Mouse (Mus musculus): ENCODE results near the gene Phgr1. TPM values are rescaled to one million over a fixed set of nuclear protein-coding genes. Genes with fewer than 3 reads are reported as not detected.

The Phgr1 gene
- polyA plus RNA-seq, 1 experiment from 2014 or later: not detected

- Histone ChIP-seq H3K9me3 (replicated peaks; ENCODE audit: control insufficient read depth, low read length) (no peaks in the 10 kb centered on the region), H3K27ac (ENCODE audit: low read depth, low read length) (no peak overlapping the region), H3K4me1 (ENCODE audit: control insufficient read depth, insufficient read depth, low read length) (peaks cover 25% of the 10 kb centered on the region), H3K36me3 (ENCODE audit: control insufficient read depth, insufficient read depth, low read length) (no peaks in the 10 kb centered on the region), H3K27me3 (ENCODE audit: control insufficient read depth, insufficient read depth, low read length) (peaks cover 20% of the 10 kb centered on the region), H3K4me2 (no peak overlapping the region), H3K9ac (ENCODE audit: low read depth, low read length) (no peak overlapping the region), H3K4me3 (ENCODE audit: low read depth, low read length) (no peak overlapping the region)
- no peak; the same call in 1 of the 2 replicates for ATAC-seq (replicated peaks; ENCODE audit: insufficient number of reproducible peaks, low FRiP score, low TSS enrichment)
- WGBS (ENCODE audit: insufficient replicate concordance): 7% methylated on average over 3 of the region's 3 CpGs
These were observed 42.0 kb upstream of the Phgr1 start for GRCm38 (mm10) chr2:118730622-118730915.

GRCm38 (mm10) chr2:118731981-118732380 is 40.6 kb upstream of the Phgr1 start:
- 77% methylated on average over 5 of the region's 5 CpGs for WGBS (ENCODE audit: insufficient replicate concordance)
- peaks cover 16% of the 10 kb centered on the region; the same call in 1 of the 2 replicates for H3K27me3 ChIP-seq (ENCODE audit: control insufficient read depth, insufficient read depth, low read length)
- H3K27ac ChIP-seq (ENCODE audit: low read depth, low read length): no peak overlapping the region
- peaks cover 25% of the 10 kb centered on the region for H3K4me1 ChIP-seq (ENCODE audit: control insufficient read depth, insufficient read depth, low read length)
- H3K36me3 ChIP-seq (ENCODE audit: control insufficient read depth, insufficient read depth, low read length): no peaks in the 10 kb centered on the region
- no peak overlapping the region for H3K9ac ChIP-seq (ENCODE audit: low read depth, low read length)
- no peak for ATAC-seq (replicated peaks; ENCODE audit: insufficient number of reproducible peaks, low FRiP score, low TSS enrichment)
- H3K4me3 ChIP-seq (ENCODE audit: low read depth, low read length): no peak overlapping the region
- no peaks in the 10 kb centered on the region for H3K9me3 ChIP-seq (replicated peaks; ENCODE audit: control insufficient read depth, low read length)
- no peak overlapping the region for H3K4me2 ChIP-seq

- H3K9me3 ChIP-seq (replicated peaks; ENCODE audit: control insufficient read depth, low read length): no peaks in the 10 kb centered on the region
- WGBS (ENCODE audit: insufficient replicate concordance): 64% methylated on average over 5 of the region's 5 CpGs
- no peak overlapping the region for H3K9ac ChIP-seq (ENCODE audit: low read depth, low read length)
- no peak overlapping the region for H3K4me3 ChIP-seq (ENCODE audit: low read depth, low read length)
- ATAC-seq (replicated peaks; ENCODE audit: insufficient number of reproducible peaks, low FRiP score, low TSS enrichment): no peak
- peaks cover 16% of the 10 kb centered on the region; the same call in 1 of the 2 replicates for H3K27me3 ChIP-seq (ENCODE audit: control insufficient read depth, insufficient read depth, low read length)
- H3K27ac ChIP-seq (ENCODE audit: low read depth, low read length): no peak overlapping the region
- no peaks in the 10 kb centered on the region for H3K36me3 ChIP-seq (ENCODE audit: control insufficient read depth, insufficient read depth, low read length)
- H3K4me1 ChIP-seq (ENCODE audit: control insufficient read depth, insufficient read depth, low read length): peaks cover 16% of the 10 kb centered on the region
- H3K4me2 ChIP-seq: no peak overlapping the region
These were observed 39.2 kb upstream of the Phgr1 start for GRCm38 (mm10) chr2:118733341-118733740.

- H3K9ac ChIP-seq (ENCODE audit: low read depth, low read length): no peak overlapping the region
- ATAC-seq (replicated peaks; ENCODE audit: insufficient number of reproducible peaks, low FRiP score, low TSS enrichment): no peak
- no peak overlapping the region for H3K4me2 ChIP-seq
- 54% methylated on average over 3 of the region's 3 CpGs for WGBS (ENCODE audit: insufficient replicate concordance)
- H3K27me3 ChIP-seq (ENCODE audit: control insufficient read depth, insufficient read depth, low read length): peaks cover 14% of the 10 kb centered on the region
- H3K36me3 ChIP-seq (ENCODE audit: control insufficient read depth, insufficient read depth, low read length): no peaks in the 10 kb centered on the region
- H3K27ac ChIP-seq (ENCODE audit: low read depth, low read length): no peak overlapping the region
- H3K4me1 ChIP-seq (ENCODE audit: control insufficient read depth, insufficient read depth, low read length): peaks cover 8% of the 10 kb centered on the region
- H3K9me3 ChIP-seq (replicated peaks; ENCODE audit: control insufficient read depth, low read length): no peaks in the 10 kb centered on the region
- no peak overlapping the region for H3K4me3 ChIP-seq (ENCODE audit: low read depth, low read length)
These were observed 32.2 kb upstream of the Phgr1 start for GRCm38 (mm10) chr2:118740341-118740740.

GRCm38 (mm10) chr2:118741183-118741582 is 31.4 kb upstream of the Phgr1 start:
- no peak for ATAC-seq (replicated peaks; ENCODE audit: insufficient number of reproducible peaks, low FRiP score, low TSS enrichment)
- peaks cover 14% of the 10 kb centered on the region for H3K27me3 ChIP-seq (ENCODE audit: control insufficient read depth, insufficient read depth, low read length)
- no peaks in the 10 kb centered on the region for H3K9me3 ChIP-seq (replicated peaks; ENCODE audit: control insufficient read depth, low read length)
- WGBS (ENCODE audit: insufficient replicate concordance): 63% methylated on average over 9 of the region's 9 CpGs
- H3K4me2 ChIP-seq: no peak overlapping the region
- H3K36me3 ChIP-seq (ENCODE audit: control insufficient read depth, insufficient read depth, low read length): no peaks in the 10 kb centered on the region
- peaks cover 8% of the 10 kb centered on the region for H3K4me1 ChIP-seq (ENCODE audit: control insufficient read depth, insufficient read depth, low read length)
- H3K9ac ChIP-seq (ENCODE audit: low read depth, low read length): no peak overlapping the region
- H3K27ac ChIP-seq (ENCODE audit: low read depth, low read length): no peak overlapping the region
- H3K4me3 ChIP-seq (ENCODE audit: low read depth, low read length): no peak overlapping the region

GRCm38 (mm10) chr2:118743261-118743943 is 29.2 kb upstream of the Phgr1 start:
- H3K4me2 ChIP-seq: no peak overlapping the region
- peaks cover 14% of the 10 kb centered on the region for H3K27me3 ChIP-seq (ENCODE audit: control insufficient read depth, insufficient read depth, low read length)
- no peaks in the 10 kb centered on the region for H3K9me3 ChIP-seq (replicated peaks; ENCODE audit: control insufficient read depth, low read length)
- ATAC-seq (replicated peaks; ENCODE audit: insufficient number of reproducible peaks, low FRiP score, low TSS enrichment): no peak
- H3K9ac ChIP-seq (ENCODE audit: low read depth, low read length): no peak overlapping the region
- 33% methylated on average over 8 of the region's 8 CpGs for WGBS (ENCODE audit: insufficient replicate concordance)
- peaks cover 13% of the 10 kb centered on the region for H3K4me1 ChIP-seq (ENCODE audit: control insufficient read depth, insufficient read depth, low read length)
- H3K36me3 ChIP-seq (ENCODE audit: control insufficient read depth, insufficient read depth, low read length): no peaks in the 10 kb centered on the region
- H3K4me3 ChIP-seq (ENCODE audit: low read depth, low read length): no peak overlapping the region
- H3K27ac ChIP-seq (ENCODE audit: low read depth, low read length): no peak overlapping the region

- Histone ChIP-seq H3K27ac (ENCODE audit: low read depth, low read length) (no peak overlapping the region), H3K4me3 (ENCODE audit: low read depth, low read length) (peak overlapping the region; percentile 75), H3K4me1 (ENCODE audit: control insufficient read depth, insufficient read depth, low read length) (peaks cover 22% of the 10 kb centered on the region), H3K9ac (ENCODE audit: low read depth, low read length) (no peak overlapping the region), H3K9me3 (replicated peaks; ENCODE audit: control insufficient read depth, low read length) (no peaks in the 10 kb centered on the region), H3K36me3 (ENCODE audit: control insufficient read depth, insufficient read depth, low read length) (no peaks in the 10 kb centered on the region), H3K27me3 (ENCODE audit: control insufficient read depth, insufficient read depth, low read length) (peaks cover 14% of the 10 kb centered on the region), H3K4me2 (peak overlapping the region; percentile 85)
- 12% methylated on average over 7 of the region's 7 CpGs for WGBS (ENCODE audit: insufficient replicate concordance)
- ATAC-seq (replicated peaks; ENCODE audit: insufficient number of reproducible peaks, low FRiP score, low TSS enrichment): no peak
These were observed 27.9 kb upstream of the Phgr1 start for GRCm38 (mm10) chr2:118744621-118745020.

GRCm38 (mm10) chr2:118745232-118745884 is 27.2 kb upstream of the Phgr1 start, which contains the start of gene Inafm2:
Inafm2 (plus strand) TSS chr2:118745758.
- Histone ChIP-seq H3K9ac (ENCODE audit: low read depth, low read length) (peak within 1 kb of the TSS; percentile 91), H3K27me3 (ENCODE audit: control insufficient read depth, insufficient read depth, low read length) (peaks cover 14% of the 10 kb centered on the region), H3K4me1 (ENCODE audit: control insufficient read depth, insufficient read depth, low read length) (peaks cover 30% of the 10 kb centered on the region), H3K36me3 (ENCODE audit: control insufficient read depth, insufficient read depth, low read length) (no peaks in the 10 kb centered on the region), H3K27ac (ENCODE audit: low read depth, low read length) (peak within 1 kb of the TSS; percentile 59), H3K4me2 (peak within 1 kb of the TSS; percentile 85), H3K4me3 (ENCODE audit: low read depth, low read length) (peak within 1 kb of the TSS; percentile 75), H3K9me3 (replicated peaks; ENCODE audit: control insufficient read depth, low read length) (no peaks in the 10 kb centered on the region)
- under 1% methylated on average over 36 of the region's 57 CpGs for WGBS (ENCODE audit: insufficient replicate concordance)
- ATAC-seq (replicated peaks; ENCODE audit: insufficient number of reproducible peaks, low FRiP score, low TSS enrichment): peak; percentile 87
